Mouse (Mus musculus) CH12.LX (cell line): Measurements from ENCODE around the gene Flywch2. TPM values are rescaled to one million over a fixed set of nuclear protein-coding genes. Genes with fewer than 3 reads are reported as not detected.

Source experiments
- DNase-seq: peaks from one replicate; pipeline ENCODE4 v3.0.0-alpha.2; 2013; ENCODE audit errors: extremely low read depth
- H3K27ac ChIP-seq: 2 replicates; pipeline ENCODE4 v1.5.1; 2012; ENCODE audit warnings: low read depth, mild to moderate bottlenecking, control low read depth, moderate library complexity; ENCODE audit not compliant: insufficient read depth
- H3K27me3 ChIP-seq: replicated peaks from 2 replicates; pipeline ENCODE3; 2012; ENCODE audit warnings: inconsistent platforms
- H3K36me3 ChIP-seq, 2 experiments: replicated peaks in 1 of 2; 2 replicates each; pipeline versions ENCODE3 to v1.6.1; 2012; ENCODE audit warnings: inconsistent platforms in 1 of 2, low read length in 1 of 2, mild to moderate bottlenecking in 1 of 2, mixed read lengths in 1 of 2, moderate library complexity in 1 of 2; ENCODE audit not compliant: control insufficient read depth in 1 of 2, insufficient read depth in 1 of 2
- H3K4me1 ChIP-seq, 2 experiments: 2 replicates each; pipeline ENCODE4 v1.6.1; 2012; ENCODE audit warnings: inconsistent platforms in 1 of 2, moderate library complexity in 1 of 2; ENCODE audit not compliant: insufficient read depth in 2 of 2, control insufficient read depth in 1 of 2
- H3K4me2 ChIP-seq: 2 replicates; pipeline ENCODE4 v1.6.1; 2012; ENCODE audit warnings: low read depth, mild to moderate bottlenecking, control low read depth; ENCODE audit not compliant: poor library complexity, insufficient read depth, severe bottlenecking
- H3K4me3 ChIP-seq, 3 experiments: fragments of 150-350 bp in 1 of 3; sonication (generic) in 1 of 3; replicated peaks in 1 of 3; 2 replicates each; pipeline versions ENCODE3 to v1.5.1; 2011 to 2012; ENCODE audit warnings: low read depth in 2 of 3, low read length in 2 of 3, mild to moderate bottlenecking in 2 of 3, moderate library complexity in 2 of 3, control low read depth in 1 of 3, improper control_type of control experiment in 1 of 3, inconsistent platforms in 1 of 3, mixed read lengths in 1 of 3; ENCODE audit not compliant: poor library complexity in 1 of 3
- H3K79me2 ChIP-seq: replicated peaks from 2 replicates; pipeline ENCODE4 v1.6.1; 2012; ENCODE audit warnings: mild to moderate bottlenecking, moderate library complexity; ENCODE audit not compliant: control insufficient read depth, poor library complexity, insufficient read depth, severe bottlenecking; ENCODE audit errors: extremely low read depth
- H3K9ac ChIP-seq: 2 replicates; pipeline ENCODE4 v1.6.1; 2012; ENCODE audit warnings: low read depth, mild to moderate bottlenecking, control low read depth, moderate library complexity; ENCODE audit not compliant: insufficient read depth
- H3K9me3 ChIP-seq: replicated peaks from 2 replicates; pipeline ENCODE3; 2012; ENCODE audit warnings: low read length, inconsistent platforms, mixed read lengths
- CHD1 ChIP-seq: IDR thresholded peaks from 2 replicates; pipeline ENCODE4 v1.6.1; 2012; ENCODE audit warnings: low read depth, low read length, improper control_type of control experiment, inconsistent platforms
- CHD2 ChIP-seq: IDR thresholded peaks from 2 replicates; pipeline ENCODE4 v1.6.1; 2011; ENCODE audit warnings: low read length, improper control_type of control experiment
- ELF1 ChIP-seq: IDR thresholded peaks from 2 replicates; pipeline ENCODE4 v1.6.1; 2014; ENCODE audit warnings: low read depth, mild to moderate bottlenecking, inconsistent platforms, low read length, improper control_type of control experiment
- ETS1 ChIP-seq: conservative IDR thresholded peaks from 2 replicates; pipeline ENCODE4 v1.6.1; 2012; ENCODE audit warnings: low read depth, mild to moderate bottlenecking, inconsistent platforms, low read length, improper control_type of control experiment, moderate library complexity
- HCFC1 ChIP-seq: IDR thresholded peaks from 2 replicates; pipeline ENCODE4 v1.6.1; 2012; ENCODE audit warnings: low read depth, mild to moderate bottlenecking, inconsistent platforms, low read length, improper control_type of control experiment
- IRF4 ChIP-seq: IDR thresholded peaks from 2 replicates; pipeline ENCODE4 v1.6.1; 2014; ENCODE audit warnings: low read depth, mild to moderate bottlenecking, inconsistent platforms, low read length, improper control_type of control experiment
- JUND ChIP-seq: conservative IDR thresholded peaks from 2 replicates; pipeline ENCODE4 v1.6.1; 2011; ENCODE audit warnings: low read depth, low read length, improper control_type of control experiment
- KAT2A ChIP-seq: IDR thresholded peaks from 2 replicates; pipeline ENCODE4 v1.6.1; 2012; ENCODE audit warnings: low read length, improper control_type of control experiment, inconsistent platforms; ENCODE audit not compliant: insufficient replicate concordance
- MAFK ChIP-seq: IDR thresholded peaks from 2 replicates; pipeline ENCODE4 v1.6.1; 2011; ENCODE audit warnings: low read length, improper control_type of control experiment; ENCODE audit not compliant: insufficient replicate concordance
- MAX ChIP-seq: IDR thresholded peaks from 2 replicates; pipeline ENCODE4 v1.6.1; 2011; ENCODE audit warnings: low read length, improper control_type of control experiment
- MYC ChIP-seq: IDR thresholded peaks from 2 replicates; pipeline ENCODE4 v1.6.1; 2011; ENCODE audit warnings: low read depth, mild to moderate bottlenecking, improper control_type of control experiment, low read length
- NELFE ChIP-seq: IDR thresholded peaks from 2 replicates; pipeline ENCODE4 v1.6.1; 2011; ENCODE audit warnings: low read depth, low read length, improper control_type of control experiment
- NRF1 ChIP-seq: IDR thresholded peaks from 2 replicates; pipeline ENCODE4 v1.6.1; 2014; ENCODE audit warnings: low read depth, mild to moderate bottlenecking, inconsistent platforms, low read length, improper control_type of control experiment, moderate library complexity
- PAX5 ChIP-seq: IDR thresholded peaks from 2 replicates; pipeline ENCODE4 v1.6.1; 2012; ENCODE audit warnings: low read length, inconsistent platforms, mixed read lengths
- POLR2A ChIP-seq: IDR thresholded peaks from 2 replicates; pipeline ENCODE4 v1.6.1; 2011; ENCODE audit warnings: low read depth, mild to moderate bottlenecking, improper control_type of control experiment, low read length
- POLR2AphosphoS2 ChIP-seq: IDR thresholded peaks from 2 replicates; pipeline ENCODE4 v1.6.1; 2011; ENCODE audit warnings: low read depth, low read length, improper control_type of control experiment
- RAD21 ChIP-seq: IDR thresholded peaks from 2 replicates; pipeline ENCODE4 v1.6.1; 2011; ENCODE audit warnings: low read depth, mild to moderate bottlenecking, low read length, improper control_type of control experiment, moderate library complexity
- SIN3A ChIP-seq: IDR thresholded peaks from 2 replicates; pipeline ENCODE4 v1.6.1; 2012; ENCODE audit warnings: low read length, improper control_type of control experiment, inconsistent platforms
- TCF12 ChIP-seq: IDR thresholded peaks from 2 replicates; pipeline ENCODE4 v1.6.1; 2014; ENCODE audit warnings: low read depth, mild to moderate bottlenecking, inconsistent platforms, low read length, improper control_type of control experiment
- ZC3H11A ChIP-seq: IDR thresholded peaks from 2 replicates; pipeline ENCODE4 v1.6.1; 2012; ENCODE audit warnings: low read depth, mild to moderate bottlenecking, inconsistent platforms, low read length, improper control_type of control experiment
- dilution Hi-C: fragments of 300-500 bp; cut with MboI; formaldehyde crosslinking; loops from 2 replicates; pipeline ENCODE4 v1.14.3; 2020; ENCODE audit warnings: low sequenced_read_pairs; ENCODE audit not compliant: extremely low pct_unique_long_range_greater_than_20kb, extremely low pct_ligation_motif_present
- in situ Hi-C: fragments of 300-500 bp; cut with MboI; formaldehyde crosslinking; loops from 3 replicates; pipeline ENCODE4 v1.14.3; 2019; ENCODE audit warnings: low sequenced_read_pairs, low pct_ligation_motif_present, low pct_unique_long_range_greater_than_20kb, mixed read lengths
- polyA plus RNA-seq: library from polyadenylated mRNA; unstranded; fragments of >175 nt; gene quantifications from 2 replicates; pipeline ENCODE4 v1.2.1, GENCODE M21; 2012; ENCODE audit warnings: low read depth; ENCODE audit not compliant: insufficient read length
- total RNA-seq, 2 experiments: library from RNA; depleted of rRNA; stranded (reverse); fragments of 300-350 nt in 1 of 2; fragments of >200 nt in 1 of 2; gene quantifications; 2 replicates each; pipeline ENCODE4 v1.2.3; 2012 to 2014

The Flywch2 gene
- total and polyA plus RNA-seq, 3 experiments: not detected

GRCm38 (mm10) chr17:23757581-23757980 lies 28.3 kb downstream of the Flywch2 start:
- DNase-seq: no peak
- H3K4me2 ChIP-seq: no peak overlapping the region
- no peak overlapping the region for H3K4me3 ChIP-seq
- H3K36me3 ChIP-seq: peaks cover 50 to 79% of the 10 kb centered on the region in 2 experiments
- no peaks in the 10 kb centered on the region for H3K27me3 ChIP-seq
- no peaks in the 10 kb centered on the region for H3K79me2 ChIP-seq
- no peak for TF ChIP-seq NELFE
- no peak for TF ChIP-seq CHD1
- TF ChIP-seq MYC: no peak
- TF ChIP-seq TCF12: no peak
- no peak for TF ChIP-seq ZC3H11A
- TF ChIP-seq HCFC1: no peak
- no peak for TF ChIP-seq NRF1
- no peak for TF ChIP-seq POLR2AphosphoS2
- no peak for TF ChIP-seq RAD21
- no peak for TF ChIP-seq POLR2A
- no peak for TF ChIP-seq MAX
- TF ChIP-seq ETS1: no peak
- no peak for TF ChIP-seq KAT2A
- TF ChIP-seq CHD2: no peak
- no peak overlapping the region for H3K27ac ChIP-seq
- no peak overlapping the region for H3K9ac ChIP-seq
- H3K4me1 ChIP-seq: no peaks in the 10 kb centered on the region
- in situ Hi-C loops: no loop called here
- peaks cover 5% of the 10 kb centered on the region for H3K9me3 ChIP-seq
- dilution Hi-C loops: no loop called here

- H3K4me2 ChIP-seq: no peak overlapping the region
- dilution Hi-C loops: no loop called here
- no peak overlapping the region for H3K27ac ChIP-seq
- H3K79me2 ChIP-seq: no peaks in the 10 kb centered on the region
- H3K9me3 ChIP-seq: peaks cover 5% of the 10 kb centered on the region
- TF ChIP-seq POLR2A (no peak), MAFK (no peak), SIN3A (no peak), JUND (no peak), ETS1 (no peak), MYC (no peak), PAX5 (no peak), ZC3H11A (no peak), IRF4 (no peak), ELF1 (no peak)
- H3K9ac ChIP-seq: no peak overlapping the region
- H3K27me3 ChIP-seq: no peaks in the 10 kb centered on the region
- H3K36me3 ChIP-seq: peaks cover 59 to 78% of the 10 kb centered on the region in 2 experiments
- no peak for DNase-seq
- H3K4me3 ChIP-seq: no peak overlapping the region
- H3K4me1 ChIP-seq: no peaks in the 10 kb centered on the region
- in situ Hi-C loops: no loop called here
Observed at GRCm38 (mm10) chr17:23755689-23756088, 30.2 kb downstream of the Flywch2 start.
